Mouse (Mus musculus) liver, adult 2 months (tissue): ENCODE results near the gene Itsn1.

ENCODE experiments used
- CTCF ChIP-seq: fragments of 200-500 bp; IDR thresholded peaks from 2 replicates; pipeline ENCODE4 v1.5.1; 2011; ENCODE audit warnings: low read depth, low read length, control low read depth
- POLR2A ChIP-seq: fragments of 200-500 bp; IDR thresholded peaks from 2 replicates; pipeline ENCODE4 v1.6.1; 2011; ENCODE audit warnings: low read length, control low read depth; ENCODE audit not compliant: insufficient read depth; ENCODE audit errors: extremely low read depth

GRCm38 (mm10) chr16:91940726-91941125 is 211.6 kb downstream of the Itsn1 start:
- no peak for TF ChIP-seq POLR2A
- no peak for TF ChIP-seq CTCF
